Mouse (Mus musculus): ENCODE measurements at regions not wholly inside any gene's neighbourhood (a gene's known extent, or its start where the extent isn't known, plus 50 kb on each side); places are given as distances from the start of the nearest gene placed in this dataset.
A peak's percentile ranks its signal among the peaks of the same experiment; 100 is the strongest.
"Not testable (repeated sequence)": the region's sequence is repeated elsewhere in the genome, so short reads cannot be mapped to it uniquely, and the experiment has no call there.

DNA sequence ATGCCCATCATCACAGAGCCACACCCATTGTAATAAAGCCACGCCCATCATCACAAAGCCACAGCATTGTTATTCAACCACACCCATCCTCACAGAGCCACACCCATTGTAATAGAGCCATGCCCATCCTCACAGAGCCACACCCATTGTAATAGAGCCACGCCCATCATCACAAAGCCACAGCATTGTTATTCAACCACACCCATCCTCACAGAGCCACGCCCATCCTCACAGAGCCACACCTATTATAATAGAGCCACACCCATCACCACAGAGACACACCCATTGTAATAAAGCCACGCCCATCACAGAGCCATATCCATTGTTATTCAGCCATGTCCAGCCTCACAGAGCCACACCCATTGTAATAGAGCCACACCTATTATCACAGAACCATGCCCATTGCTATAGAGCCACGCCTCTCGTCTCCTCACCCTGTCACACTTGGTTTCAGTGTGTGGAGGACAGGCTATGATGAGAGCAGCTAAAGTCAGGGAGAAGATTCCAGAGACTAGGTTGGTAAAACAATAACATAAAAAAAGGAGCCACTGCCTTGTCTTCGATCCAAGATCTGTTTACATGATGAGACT lies 85.6 kb downstream of the Gxylt1 start:
- DNase-seq: peak; percentile 52

DNA sequence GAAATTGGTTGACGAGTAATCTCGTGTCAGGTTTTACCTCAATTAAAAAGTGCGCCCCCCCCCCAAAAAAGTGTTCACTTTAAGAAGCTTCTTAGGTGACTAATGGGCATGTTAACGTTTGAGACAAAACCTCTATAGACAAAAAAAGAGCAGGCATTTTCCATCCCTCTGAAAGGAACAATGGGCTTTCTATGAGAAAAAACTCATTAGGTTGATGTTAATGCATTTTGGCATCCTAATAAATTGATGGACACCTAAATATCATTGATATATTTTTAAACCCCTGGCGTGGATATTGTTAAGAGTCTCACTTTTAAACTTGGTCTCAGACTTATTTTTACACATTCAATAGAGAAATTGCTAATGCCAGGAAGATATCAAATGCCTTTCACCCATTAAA lies 98.8 kb downstream of the Gxylt1 start:
- peak; percentile 7 for DNase-seq

GRCm38 (mm10) chr15:93168784-93169183 lies 106.2 kb downstream of the Gxylt1 start:
- DNase-seq: peak; percentile 80

GRCm38 (mm10) chr15:93167451-93167850 lies 107.5 kb downstream of the Gxylt1 start:
- peak; percentile 72 for DNase-seq

DNA sequence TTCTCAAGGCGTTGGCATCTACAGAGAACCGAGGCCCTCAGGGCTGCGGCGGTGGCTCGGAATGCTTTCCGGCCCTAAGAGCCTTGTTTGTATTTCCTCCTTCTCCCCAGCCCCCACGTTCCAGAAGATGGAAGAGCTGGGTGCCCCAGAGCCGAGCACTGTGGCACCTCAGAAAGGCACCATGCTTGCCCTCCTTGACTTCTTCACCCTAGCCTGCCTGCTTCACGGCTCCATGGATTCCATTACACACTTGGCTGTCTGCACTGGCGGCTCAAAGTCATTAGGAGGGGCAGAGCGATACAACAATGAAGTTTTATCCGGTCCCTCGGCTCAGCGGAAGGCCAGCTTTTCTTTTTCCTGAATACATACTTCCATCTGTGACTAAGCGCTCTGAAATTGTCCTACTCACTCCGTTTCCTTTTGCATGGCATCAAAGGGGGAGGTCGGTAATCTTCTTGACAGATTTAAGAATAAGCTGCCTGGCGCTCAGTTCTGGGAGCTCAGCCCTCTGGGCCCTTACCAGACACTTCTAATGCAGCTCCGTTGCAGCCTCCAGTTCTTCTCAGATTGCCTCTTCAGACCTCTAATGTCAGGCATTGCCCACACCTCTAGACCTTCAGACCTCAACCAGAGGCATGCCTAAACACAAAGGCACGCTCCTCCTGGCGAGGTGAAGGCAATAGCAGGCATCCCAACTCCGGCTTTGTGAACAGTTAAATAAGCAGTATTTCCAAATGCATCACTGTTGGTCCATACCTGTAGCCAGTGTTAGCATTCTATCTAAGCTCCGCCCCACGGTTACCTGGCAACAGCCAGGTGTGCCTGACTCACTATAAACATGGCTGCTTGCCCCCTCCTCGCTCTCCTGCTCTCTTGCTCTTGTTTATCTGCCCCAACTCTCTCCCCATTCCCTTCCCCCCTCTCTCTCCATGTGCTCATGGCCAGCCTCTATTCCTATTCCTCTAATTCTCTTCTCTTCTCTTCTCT lies 112.8 kb downstream of the Gxylt1 start:
- peak; percentile 87 for DNase-seq

- DNase-seq: peak; percentile 83
These were observed 113.7 kb downstream of the Gxylt1 start for GRCm38 (mm10) chr15:93161329-93161728.

GRCm38 (mm10) chr15:93155756-93156155 lies 119.2 kb downstream of the Gxylt1 start:
- DNase-seq: peak; percentile 51

DNA sequence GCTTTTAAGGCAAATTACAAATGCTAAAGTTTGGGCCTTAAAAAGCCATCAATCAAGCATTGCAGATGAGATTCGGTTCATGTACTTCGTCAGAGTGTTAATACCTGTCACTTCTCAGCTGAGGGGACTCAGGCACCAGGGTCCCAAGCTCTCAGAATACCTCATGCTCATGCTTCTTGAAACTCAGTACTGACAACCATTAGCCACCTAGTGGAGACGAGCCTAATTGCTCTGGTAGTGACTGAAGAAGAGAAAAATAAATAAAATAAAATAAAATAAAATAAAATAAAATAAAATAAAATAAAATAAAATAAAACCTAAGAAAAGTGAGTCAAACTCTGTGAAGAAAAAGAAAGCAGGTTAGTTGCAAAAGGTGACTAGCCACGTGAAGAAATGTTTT lies 121.0 kb downstream of the Gxylt1 start:
- peak; percentile 17 for DNase-seq

DNA sequence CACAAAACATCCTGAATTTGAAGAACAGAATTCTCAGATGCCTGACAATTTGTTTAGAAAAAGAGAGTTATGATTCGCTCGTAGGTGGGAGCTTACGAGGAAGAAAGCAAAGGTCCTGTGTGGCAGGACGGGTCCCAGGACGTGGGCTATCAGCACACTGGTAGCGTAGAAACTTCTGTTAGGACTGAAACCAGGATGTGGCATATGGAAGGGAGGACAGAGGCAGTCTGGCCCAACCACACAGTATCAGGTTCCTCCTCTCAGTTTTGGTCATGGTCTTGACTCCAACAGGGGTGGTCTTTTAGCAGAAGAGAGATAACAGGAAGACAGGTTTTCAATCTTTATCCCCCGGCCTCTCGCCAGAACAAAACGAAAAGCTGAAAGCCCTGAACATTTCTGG lies 130.1 kb downstream of the Gxylt1 start:
- DNase-seq: no peak

GRCm38 (mm10) chr15:93144264-93144663 lies 130.7 kb downstream of the Gxylt1 start:
- DNase-seq: no peak

GRCm38 (mm10) chr15:93133379-93133778 lies 141.6 kb downstream of the Gxylt1 start:
- DNase-seq: no peak

DNA sequence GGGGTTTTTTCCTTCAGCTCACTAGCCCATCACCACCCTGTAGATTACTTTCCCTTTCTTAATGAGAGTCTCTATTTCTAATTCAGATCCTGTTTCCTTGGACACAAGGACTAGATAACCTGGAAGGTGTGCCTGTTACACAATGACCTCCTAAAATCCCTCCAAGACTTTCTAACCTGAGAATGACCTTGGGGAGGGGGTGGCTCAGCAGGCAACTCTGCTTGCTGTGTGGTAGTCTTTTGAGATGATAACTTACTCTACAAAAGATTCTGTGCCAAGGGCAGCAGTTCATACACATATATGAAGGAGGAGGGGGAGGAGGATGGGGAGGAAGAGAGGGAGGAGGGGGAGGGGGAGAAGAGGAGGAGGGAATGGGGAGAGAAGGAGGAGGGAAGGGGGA lies 143.9 kb downstream of the Gxylt1 start:
- no peak for DNase-seq

DNA sequence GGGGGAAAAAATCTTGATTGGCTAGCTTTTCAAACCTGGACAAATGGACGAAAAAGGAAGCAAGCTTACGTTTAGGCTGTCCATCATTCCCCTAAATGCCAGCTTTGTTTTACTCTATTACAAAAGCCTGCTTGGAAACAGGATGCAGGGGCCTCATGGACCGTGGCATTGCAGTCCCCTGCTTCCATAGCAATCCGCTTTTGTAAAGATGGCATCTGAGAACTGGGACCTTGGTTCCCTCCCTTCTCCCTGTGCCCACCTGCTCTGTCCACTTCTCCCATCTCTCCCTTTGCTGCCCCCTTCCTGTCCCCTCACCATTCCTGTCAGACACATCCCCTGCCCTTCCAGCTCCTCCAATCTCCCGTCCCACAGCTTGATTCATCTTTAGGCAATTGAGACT lies 149.7 kb downstream of the Gxylt1 start:
- no peak for DNase-seq

DNA sequence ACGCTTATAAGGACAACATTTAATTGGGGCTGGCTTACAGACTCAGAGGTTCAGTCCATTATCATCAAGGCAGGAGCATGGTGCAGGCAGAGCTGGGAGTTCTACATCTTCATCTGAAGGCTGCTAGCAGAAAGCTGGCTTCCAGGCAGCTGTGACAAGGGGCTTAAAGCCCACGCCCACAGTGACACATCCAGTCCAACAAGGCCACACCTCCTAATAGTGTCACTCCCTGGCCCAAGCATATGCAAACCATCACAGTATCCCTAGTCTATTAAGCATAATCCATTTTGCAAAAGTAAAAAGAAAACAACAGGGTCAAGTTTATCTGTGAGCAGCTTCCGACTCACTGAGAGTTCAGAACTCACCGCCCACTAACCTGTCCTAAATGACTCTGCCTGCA lies 153.8 kb downstream of the Gxylt1 start:
- no peak for DNase-seq

DNA sequence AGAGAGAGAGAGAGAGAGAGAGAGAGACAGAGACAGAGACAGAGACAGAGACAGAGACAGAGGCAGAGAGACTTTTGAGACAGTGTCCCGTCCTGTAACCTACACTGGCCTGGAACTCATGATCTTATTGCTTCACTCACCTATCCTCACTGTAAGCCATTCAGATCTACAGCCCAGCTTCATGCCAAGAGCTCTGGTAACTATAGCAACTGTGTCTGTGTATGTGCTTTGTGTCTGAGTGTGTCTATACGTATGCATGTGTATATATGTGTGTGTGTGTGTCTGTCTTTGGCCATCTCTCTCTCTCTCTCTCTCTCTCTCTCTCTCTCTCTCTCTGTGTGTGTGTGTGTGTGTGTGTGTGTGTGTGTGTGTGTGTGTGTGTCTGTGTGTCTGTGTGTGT lies 157.2 kb downstream of the Gxylt1 start:
- not testable (repeated sequence) for DNase-seq

DNA sequence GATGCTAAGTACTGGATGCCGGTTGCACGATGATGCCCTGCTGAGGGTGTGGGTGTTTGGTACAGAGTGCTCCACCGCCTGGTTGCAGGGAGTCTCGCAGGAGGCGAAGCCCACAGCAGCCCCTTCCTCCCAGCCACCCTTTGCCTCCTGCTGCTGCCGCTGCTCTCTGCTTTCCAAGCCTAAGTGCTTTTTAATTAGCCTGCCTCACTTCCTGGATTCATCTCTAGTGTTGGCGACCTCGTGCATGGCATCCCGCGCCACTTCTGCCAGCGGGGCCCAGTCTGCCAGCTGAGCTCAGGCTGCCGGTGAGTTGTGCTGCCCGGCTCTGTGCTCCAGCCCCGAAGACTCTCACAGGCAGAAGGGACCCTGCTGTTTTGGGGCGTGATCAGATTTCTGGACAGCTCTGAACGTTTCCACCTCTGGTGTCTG lies 159.3 kb downstream of the Gxylt1 start:
- peak; percentile 82 for DNase-seq

DNA sequence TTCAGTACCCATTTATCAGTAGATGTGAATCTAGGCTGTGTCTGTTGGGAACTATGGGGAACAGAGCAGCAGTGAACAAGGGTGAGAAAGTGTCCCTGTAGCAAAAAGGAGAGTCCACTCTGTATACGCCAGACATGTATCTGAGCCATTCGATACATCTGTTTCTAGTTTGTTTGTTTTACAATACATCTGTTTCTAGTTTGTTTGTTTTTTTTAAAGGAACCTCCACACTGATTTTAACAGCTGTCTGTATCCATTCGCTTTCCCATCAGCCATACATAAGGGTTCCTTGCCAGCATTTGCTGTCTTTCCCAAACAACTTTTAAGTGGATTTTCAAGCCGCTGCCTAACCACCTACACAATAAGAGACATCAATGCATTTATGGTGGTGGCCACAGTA lies 170.0 kb downstream of the Gxylt1 start:
- peak; percentile 15 for DNase-seq

- DNase-seq: peak; percentile 75
These were observed 171.6 kb downstream of the Gxylt1 start for GRCm38 (mm10) chr15:93103426-93103825.

GRCm38 (mm10) chr15:93101881-93102280 lies 173.1 kb downstream of the Gxylt1 start:
- peak; percentile 49 for DNase-seq

DNA sequence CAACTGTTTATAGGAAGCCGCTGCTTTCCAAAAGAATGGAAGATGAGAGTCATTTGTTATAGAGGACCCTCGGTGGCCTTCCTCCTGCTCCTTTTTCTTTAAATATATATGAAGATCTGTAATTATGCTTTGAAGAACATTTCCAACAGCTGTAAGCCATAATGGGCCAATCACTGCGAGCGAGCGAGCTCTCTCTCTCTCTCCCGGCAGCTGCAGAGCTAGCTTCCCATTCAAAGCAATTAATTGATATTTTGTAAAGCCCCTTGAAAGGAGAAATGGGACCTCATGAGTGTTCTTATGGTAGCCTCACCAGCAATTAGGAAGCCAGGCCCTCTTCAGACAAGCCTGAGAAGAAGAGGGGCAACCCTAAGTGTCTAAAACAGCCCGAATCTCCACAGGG lies 174.1 kb downstream of the Gxylt1 start:
- peak; percentile 3 for DNase-seq

DNA sequence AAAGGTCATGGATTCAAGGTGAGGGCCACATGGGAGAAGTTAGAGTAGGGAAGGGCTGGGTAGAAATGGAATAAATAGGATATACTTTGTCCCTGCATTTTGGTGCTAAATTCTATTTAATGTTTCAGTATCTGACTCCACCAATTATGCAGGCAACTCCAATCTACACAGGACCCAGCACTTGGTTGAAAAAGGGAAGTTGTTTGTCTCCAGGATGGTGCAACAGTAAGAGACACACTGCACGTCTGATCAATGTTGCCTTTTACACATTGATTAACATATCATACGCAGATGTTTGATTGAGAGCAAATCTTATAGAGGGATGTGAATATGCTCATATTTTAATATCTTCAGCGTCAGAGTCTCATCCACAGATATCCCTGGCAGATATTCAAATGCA lies 175.1 kb downstream of the Gxylt1 start:
- peak; percentile 5 for DNase-seq

GRCm38 (mm10) chr15:93096335-93096734 lies 178.6 kb downstream of the Gxylt1 start:
- DNase-seq: no peak

DNA sequence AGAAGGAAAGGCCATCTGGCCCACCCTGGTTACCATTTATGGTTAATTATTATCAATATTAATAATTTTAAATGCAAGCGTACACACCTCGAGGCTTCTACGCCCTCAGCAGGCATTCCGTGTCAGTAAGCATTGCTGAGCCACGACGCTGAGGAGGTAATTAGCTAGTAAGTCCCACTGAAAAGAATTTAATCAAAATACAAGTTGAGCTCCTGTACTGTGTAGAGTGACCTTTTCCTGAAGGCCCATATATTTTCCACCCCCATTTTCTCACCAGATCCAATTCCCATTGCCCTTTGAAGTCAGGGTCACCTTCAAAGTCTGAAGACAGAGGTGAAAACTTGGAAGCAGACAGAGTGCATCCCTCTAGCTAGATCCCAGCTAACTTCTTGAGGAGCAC lies 179.8 kb downstream of the Gxylt1 start:
- DNase-seq: no peak
